Mouse (Mus musculus): Measurements from ENCODE around the gene Wbp4. TPM values are rescaled to one million over a fixed set of nuclear protein-coding genes. Genes with fewer than 3 reads are reported as not detected.

Gene Wbp4
- polyA plus RNA-seq, 1 experiment from 2014 or later: 29.8 TPM

- H3K9ac ChIP-seq (ENCODE audit: low read depth, low read length): no peak overlapping the region
- H3K9me3 ChIP-seq (ENCODE audit: control insufficient read depth): no peaks in the 10 kb centered on the region
- no peak for ATAC-seq
- peak overlapping the region; percentile 54 for H3K4me2 ChIP-seq (replicated peaks; ENCODE audit: low read depth)
- H3K36me3 ChIP-seq (ENCODE audit: control insufficient read depth, insufficient read depth): no peaks in the 10 kb centered on the region
- H3K27me3 ChIP-seq (replicated peaks; ENCODE audit: control insufficient read depth, insufficient read depth, low read length): no peaks in the 10 kb centered on the region
- H3K4me1 ChIP-seq (replicated peaks; ENCODE audit: control insufficient read depth, insufficient read depth, low read length): 0 out of 2 replicates have a peak, but pooled peaks cover 6% of the 10 kb centered on the region
- H3K27ac ChIP-seq (ENCODE audit: low read depth, low read length): peak overlapping the region; percentile 28; the same call in 1 of the 2 replicates
- TF ChIP-seq CTCF (IDR thresholded peaks at IDR 0.05; ENCODE audit: low read depth): no peak
- WGBS: 46% methylated on average over 8 of the region's 8 CpGs
- peak overlapping the region; percentile 31 for H3K4me3 ChIP-seq (ENCODE audit: low read depth, low read length)
Observed at GRCm38 (mm10) chr14:79517185-79517740, 35.9 kb upstream of the Wbp4 start.

- peak overlapping the region; percentile 28 for H3K27ac ChIP-seq (ENCODE audit: low read depth, low read length)
Observed at GRCm38 (mm10) chr14:79516751-79517150, 35.4 kb upstream of the Wbp4 start.

DNA sequence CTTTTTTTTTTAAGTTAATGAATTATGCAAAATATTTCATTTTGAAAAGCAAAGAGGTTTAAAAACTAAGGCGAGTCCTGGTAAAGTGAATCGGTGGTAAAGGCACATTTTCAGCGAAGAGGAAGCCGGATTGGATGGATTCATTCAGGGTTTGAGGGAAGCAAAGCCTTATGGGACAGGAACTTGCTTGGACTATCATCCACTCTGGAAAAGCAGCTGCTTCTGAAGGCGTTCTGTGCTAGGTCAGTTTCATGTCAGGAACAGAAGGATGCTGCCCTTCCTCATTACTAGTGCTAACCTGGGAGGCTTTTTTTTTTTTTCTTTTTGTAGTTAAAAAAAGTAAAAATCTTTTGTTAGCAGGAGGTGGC is 34.9 kb upstream of the Wbp4 start:
- no peak for ATAC-seq
- peak overlapping the region; percentile 54 for H3K4me2 ChIP-seq (replicated peaks; ENCODE audit: low read depth)
- no peaks in the 10 kb centered on the region for H3K9me3 ChIP-seq (ENCODE audit: control insufficient read depth)
- H3K4me3 ChIP-seq (ENCODE audit: low read depth, low read length): peak overlapping the region; percentile 31
- no peaks in the 10 kb centered on the region for H3K27me3 ChIP-seq (replicated peaks; ENCODE audit: control insufficient read depth, insufficient read depth, low read length)
- peak overlapping the region; percentile 83 for H3K27ac ChIP-seq (ENCODE audit: low read depth, low read length)
- no peaks in the 10 kb centered on the region for H3K36me3 ChIP-seq (ENCODE audit: control insufficient read depth, insufficient read depth)
- TF ChIP-seq CTCF (IDR thresholded peaks at IDR 0.05; ENCODE audit: low read depth): no peak
- WGBS: 37% methylated on average over 5 of the region's 5 CpGs
- peak overlapping the region; percentile 38 for H3K9ac ChIP-seq (ENCODE audit: low read depth, low read length)
- 0 out of 2 replicates have a peak, but pooled peaks cover 6% of the 10 kb centered on the region for H3K4me1 ChIP-seq (replicated peaks; ENCODE audit: control insufficient read depth, insufficient read depth, low read length)

More at GRCm38 (mm10) chr14:79516751-79517150, 35.4 kb upstream of the Wbp4 start:
- 0 out of 2 replicates have a peak, but pooled peaks cover 6% of the 10 kb centered on the region for H3K4me1 ChIP-seq (replicated peaks; ENCODE audit: control insufficient read depth, insufficient read depth, low read length)
- H3K9me3 ChIP-seq (ENCODE audit: control insufficient read depth): no peaks in the 10 kb centered on the region
- no peaks in the 10 kb centered on the region for H3K27me3 ChIP-seq (replicated peaks; ENCODE audit: control insufficient read depth, insufficient read depth, low read length)
- no peak overlapping the region for H3K9ac ChIP-seq (ENCODE audit: low read depth, low read length)
- no peak for TF ChIP-seq CTCF (IDR thresholded peaks at IDR 0.05; ENCODE audit: low read depth)
- whole genome bisulfite sequencing: 38% methylated on average over 2 of the region's 2 CpGs
- no peak for ATAC-seq
- H3K4me3 ChIP-seq (ENCODE audit: low read depth, low read length): peak overlapping the region; percentile 31
- H3K4me2 ChIP-seq (replicated peaks; ENCODE audit: low read depth): peak overlapping the region; percentile 54
- H3K36me3 ChIP-seq (ENCODE audit: control insufficient read depth, insufficient read depth): no peaks in the 10 kb centered on the region

GRCm38 (mm10) chr14:79515511-79516242 is 34.4 kb upstream of the Wbp4 start:
- peak overlapping the region; percentile 31 for H3K4me3 ChIP-seq (ENCODE audit: low read depth, low read length)
- peak overlapping the region; percentile 38 for H3K9ac ChIP-seq (ENCODE audit: low read depth, low read length)
- 30% methylated on average over 8 of the region's 8 CpGs for WGBS
- H3K27me3 ChIP-seq (replicated peaks; ENCODE audit: control insufficient read depth, insufficient read depth, low read length): no peaks in the 10 kb centered on the region
- H3K4me1 ChIP-seq (replicated peaks; ENCODE audit: control insufficient read depth, insufficient read depth, low read length): 0 out of 2 replicates have a peak, but pooled peaks cover 7% of the 10 kb centered on the region
- TF ChIP-seq CTCF (IDR thresholded peaks at IDR 0.05; ENCODE audit: low read depth): no peak
- H3K36me3 ChIP-seq (ENCODE audit: control insufficient read depth, insufficient read depth): no peaks in the 10 kb centered on the region
- ATAC-seq: peak; percentile 95
- peak overlapping the region; percentile 54 for H3K4me2 ChIP-seq (replicated peaks; ENCODE audit: low read depth)
- H3K9me3 ChIP-seq (ENCODE audit: control insufficient read depth): no peaks in the 10 kb centered on the region
- peak overlapping the region; percentile 83 for H3K27ac ChIP-seq (ENCODE audit: low read depth, low read length)

GRCm38 (mm10) chr14:79515100-79515499 is 33.8 kb upstream of the Wbp4 start:
- H3K4me3 ChIP-seq (ENCODE audit: low read depth, low read length): peak overlapping the region; percentile 31; the same call in 1 of the 2 replicates
- no peaks in the 10 kb centered on the region for H3K36me3 ChIP-seq (ENCODE audit: control insufficient read depth, insufficient read depth)
- H3K27ac ChIP-seq (ENCODE audit: low read depth, low read length): no peak overlapping the region
- 0 out of 2 replicates have a peak, but pooled peaks cover 6% of the 10 kb centered on the region for H3K4me1 ChIP-seq (replicated peaks; ENCODE audit: control insufficient read depth, insufficient read depth, low read length)
- peak overlapping the region; percentile 54 for H3K4me2 ChIP-seq (replicated peaks; ENCODE audit: low read depth)
- H3K9ac ChIP-seq (ENCODE audit: low read depth, low read length): no peak overlapping the region
- peak; percentile 92 for ATAC-seq
- 35% methylated on average over 8 of the region's 8 CpGs for WGBS
- no peaks in the 10 kb centered on the region for H3K27me3 ChIP-seq (replicated peaks; ENCODE audit: control insufficient read depth, insufficient read depth, low read length)
- TF ChIP-seq CTCF (IDR thresholded peaks at IDR 0.05; ENCODE audit: low read depth): no peak
- no peaks in the 10 kb centered on the region for H3K9me3 ChIP-seq (ENCODE audit: control insufficient read depth)

- Histone ChIP-seq H3K9me3 (ENCODE audit: control insufficient read depth) (no peaks in the 10 kb centered on the region), H3K4me3 (ENCODE audit: low read depth, low read length) (no peak overlapping the region), H3K4me1 (replicated peaks; ENCODE audit: control insufficient read depth, insufficient read depth, low read length) (0 out of 2 replicates have a peak, but pooled peaks cover 6% of the 10 kb centered on the region), H3K4me2 (replicated peaks; ENCODE audit: low read depth) (no peak overlapping the region), H3K9ac (ENCODE audit: low read depth, low read length) (no peak overlapping the region), H3K36me3 (ENCODE audit: control insufficient read depth, insufficient read depth) (no peaks in the 10 kb centered on the region), H3K27me3 (replicated peaks; ENCODE audit: control insufficient read depth, insufficient read depth, low read length) (no peaks in the 10 kb centered on the region), H3K27ac (ENCODE audit: low read depth, low read length) (no peak overlapping the region)
- no peak for ATAC-seq
- TF ChIP-seq CTCF (IDR thresholded peaks at IDR 0.05; ENCODE audit: low read depth): peak; percentile 46
- 72% methylated on average over 2 of the region's 2 CpGs for WGBS
Observed at GRCm38 (mm10) chr14:79513951-79514350, 32.6 kb upstream of the Wbp4 start.

All from intestine, postnatal 0 days (tissue).